Mouse (Mus musculus): Measurements from ENCODE around the gene Aspg. TPM values are rescaled to one million over a fixed set of nuclear protein-coding genes. Genes with fewer than 3 reads are reported as not detected.
A peak's percentile ranks its signal among the peaks of the same experiment; 100 is the strongest.

Gene Aspg
- total RNA-seq (2021) (10 to 100 TPM; 23.2 to 24.5 TPM), polyA plus RNA-seq (2012; rRNA removed) (27.0 and 52.0 TPM in 2 replicates)
- long read RNA-seq, transcript Aspg-201 (15 exons, 2,722 nt): major isoform, 15 of 24 reads
- long read RNA-seq, partial matches to known transcripts: 2 of 24 reads
- long read RNA-seq, other reads (novel, unspliced or antisense): 7 of 24 reads

- peak; percentile 56 for DNase-seq
Observed at GRCm38 (mm10) chr12:112106541-112106971, at the start of gene Aspg. Gene Aspg (plus strand): TSS chr12:112106679.

- peak; percentile 84 for DNase-seq
Observed at GRCm38 (mm10) chr12:112077651-112078050, 28.8 kb upstream of the Aspg start.

GRCm38 (mm10) chr12:112079911-112080310 lies 26.6 kb upstream of the Aspg start:
- DNase-seq: no peak

- DNase-seq: no peak
Observed at GRCm38 (mm10) chr12:112080911-112081310, 25.6 kb upstream of the Aspg start.

GRCm38 (mm10) chr12:112082241-112082640 lies 24.2 kb upstream of the Aspg start:
- no peak for DNase-seq

- no peak for DNase-seq
Observed at GRCm38 (mm10) chr12:112086250-112086649, 20.2 kb upstream of the Aspg start.

- no peak for DNase-seq
Observed at GRCm38 (mm10) chr12:112086726-112087125, 19.8 kb upstream of the Aspg start.

GRCm38 (mm10) chr12:112088609-112089324 lies 17.7 kb upstream of the Aspg start:
- no peak for DNase-seq

GRCm38 (mm10) chr12:112091054-112091453 lies 15.4 kb upstream of the Aspg start:
- peak; percentile 70 for DNase-seq

GRCm38 (mm10) chr12:112094261-112094880 lies 12.1 kb upstream of the Aspg start:
- DNase-seq: no peak

- DNase-seq: peak; percentile 89
Observed at GRCm38 (mm10) chr12:112096051-112096732, 10.3 kb upstream of the Aspg start.

GRCm38 (mm10) chr12:112096733-112097117 lies 9.8 kb upstream of the Aspg start:
- no peak for DNase-seq

GRCm38 (mm10) chr12:112100106-112100505 lies 6.4 kb upstream of the Aspg start:
- DNase-seq: no peak

- DNase-seq: no peak
Observed at GRCm38 (mm10) chr12:112101045-112101444, 5.4 kb upstream of the Aspg start.

- DNase-seq: no peak
Observed at GRCm38 (mm10) chr12:112103179-112103578, 3.3 kb upstream of the Aspg start.

GRCm38 (mm10) chr12:112104890-112105289 lies 1.6 kb upstream of the Aspg start:
- no peak for DNase-seq

- no peak for DNase-seq
Observed at GRCm38 (mm10) chr12:112107685-112108084, 1.2 kb downstream of the Aspg start.

- no peak for DNase-seq
Observed at GRCm38 (mm10) chr12:112108696-112109445, 2.4 kb downstream of the Aspg start.

- no peak for DNase-seq
Observed at GRCm38 (mm10) chr12:112109701-112110100, 3.2 kb downstream of the Aspg start.

- peak; percentile 81 for DNase-seq
Observed at GRCm38 (mm10) chr12:112111323-112111722, 4.8 kb downstream of the Aspg start.

GRCm38 (mm10) chr12:112112235-112112634 lies 5.8 kb downstream of the Aspg start:
- DNase-seq: no peak
